Mouse (Mus musculus) lung, adult 18-20 months (tissue): Measurements from ENCODE around the gene Tcirg1.

ENCODE experiments used
- DNase-seq, 2 experiments: peaks; one replicate each; pipeline ENCODE4 v3.0.0; 2022; ENCODE audit warnings: mixed read lengths in 2 of 2

Tcirg1 gene

GRCm38 (mm10) chr19:3906795-3907786 is at the start of gene Tcirg1:
Gene Tcirg1, minus strand, starts transcription at chr19:3907133.
- DNase-seq, result peak; percentile 86 to 89

- no peak for DNase-seq
These were observed 48.9 kb upstream of the Tcirg1 start for GRCm38 (mm10) chr19:3955804-3956203.

- no peak for DNase-seq
These were observed 48.1 kb upstream of the Tcirg1 start for GRCm38 (mm10) chr19:3955033-3955432.

GRCm38 (mm10) chr19:3952099-3952498 is 45.2 kb upstream of the Tcirg1 start:
- peak in 1 of 2 experiments; percentile 27 for DNase-seq

GRCm38 (mm10) chr19:3951461-3951860 is 44.5 kb upstream of the Tcirg1 start:
- no peak for DNase-seq

- no peak for DNase-seq
These were observed 43.4 kb upstream of the Tcirg1 start for GRCm38 (mm10) chr19:3950331-3950730.

- no peak for DNase-seq
These were observed 41.6 kb upstream of the Tcirg1 start for GRCm38 (mm10) chr19:3948546-3948945.

GRCm38 (mm10) chr19:3947813-3948212 is 40.9 kb upstream of the Tcirg1 start:
- DNase-seq, result no peak

GRCm38 (mm10) chr19:3946715-3947114 is 39.8 kb upstream of the Tcirg1 start:
- DNase-seq, result peak in 1 of 2 experiments; percentile 76

- DNase-seq, result no peak
These were observed 39.1 kb upstream of the Tcirg1 start for GRCm38 (mm10) chr19:3945872-3946564.

GRCm38 (mm10) chr19:3942986-3943735 is 36.2 kb upstream of the Tcirg1 start:
- DNase-seq, result peak; percentile 84 to 87

- DNase-seq, result no peak
These were observed 35.4 kb upstream of the Tcirg1 start for GRCm38 (mm10) chr19:3942315-3942714.

- DNase-seq, result peak; percentile 83 to 86
These were observed 29.2 kb upstream of the Tcirg1 start for GRCm38 (mm10) chr19:3935896-3936850.

GRCm38 (mm10) chr19:3935032-3935895 is 28.3 kb upstream of the Tcirg1 start, which contains the start of gene Unc93b1:
Gene Unc93b1, plus strand, starts transcription at chr19:3935186.
- DNase-seq, result peak; percentile 85 to 87

GRCm38 (mm10) chr19:3931716-3932115 is 24.8 kb upstream of the Tcirg1 start:
- peak; percentile 44 to 57 for DNase-seq

- no peak for DNase-seq
These were observed 23.5 kb upstream of the Tcirg1 start for GRCm38 (mm10) chr19:3930262-3931057.

- DNase-seq, result peak; percentile 94 to 96
These were observed 22.4 kb upstream of the Tcirg1 start, which contains the start of gene Aldh3b1 for GRCm38 (mm10) chr19:3929211-3929941. Gene Aldh3b1, minus strand, starts transcription at chr19:3929808.

- no peak for DNase-seq
These were observed 21.8 kb upstream of the Tcirg1 start for GRCm38 (mm10) chr19:3928779-3929178.

GRCm38 (mm10) chr19:3927989-3928388 is 21.1 kb upstream of the Tcirg1 start:
- no peak for DNase-seq
